Mouse (Mus musculus): ENCODE results near the gene Stat4. TPM values are rescaled to one million over a fixed set of nuclear protein-coding genes. Genes with fewer than 3 reads are reported as not detected.

Gene Stat4
- polyA plus RNA-seq (2016; fragmentation: Nextera tagmentation; extraction: Ambion mirVana), result 1.1 and 1.9 TPM in 2 replicates

DNA sequence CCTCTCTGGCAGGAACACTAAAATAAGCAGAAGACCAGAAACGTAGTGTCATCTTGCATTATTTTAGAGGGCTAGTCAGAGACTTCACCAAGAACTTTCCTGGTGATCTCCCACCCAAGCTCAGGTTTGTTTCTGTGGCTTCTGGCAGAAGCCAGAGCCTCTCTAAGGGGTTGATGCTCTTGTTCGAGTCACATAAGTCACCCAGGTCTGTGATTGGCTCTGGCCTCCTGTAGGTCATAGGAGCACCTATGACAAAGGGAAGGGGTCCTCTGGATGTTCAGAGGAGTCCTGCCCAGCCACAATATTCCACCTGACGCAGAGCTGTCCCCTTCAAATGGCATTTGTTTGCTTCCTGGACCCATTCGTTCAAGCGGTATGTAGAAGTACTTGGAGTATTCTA is at the start of gene Stat4:
Gene Stat4, plus strand, starts transcription at position 301 of the 400 bp plus-strand sequence.
- no peak for DNase-seq (ENCODE audit: low spot score)
- WGBS, result 92% methylated on average over 5 of the region's 5 CpGs
- H3K9me3 ChIP-seq, result no peaks in the 10 kb centered on the region
- no peak within 1 kb of the TSS for H3K4me3 ChIP-seq
- no peaks in the 10 kb centered on the region for H3K27me3 ChIP-seq (replicated peaks; ENCODE audit: low read depth, poor library complexity, severe bottlenecking)
- H3K36me3 ChIP-seq (replicated peaks), result no peaks in the 10 kb centered on the region
- H3K27ac ChIP-seq (replicated peaks), result no peak within 1 kb of the TSS
- no peaks in the 10 kb centered on the region for H3K4me1 ChIP-seq

DNA sequence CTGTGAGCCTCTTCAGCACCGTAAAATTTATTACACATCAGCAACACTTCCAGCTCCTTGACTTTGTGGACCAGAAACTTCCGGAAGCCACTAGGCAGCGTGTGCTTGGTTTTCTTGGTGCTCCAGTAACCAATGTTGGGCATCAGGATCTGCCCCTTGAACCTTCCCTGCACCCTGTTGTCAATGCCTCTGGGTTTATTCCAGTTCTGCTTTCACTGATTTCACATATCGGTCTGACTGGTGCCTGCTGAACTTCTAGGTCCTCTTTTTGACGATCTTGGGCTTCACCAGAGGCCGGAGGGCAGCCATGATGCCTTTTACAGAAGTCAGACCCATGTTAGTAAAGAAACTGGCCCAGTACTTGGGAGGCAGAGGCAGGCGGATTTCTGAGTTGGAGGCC is 48.6 kb upstream of the Stat4 start:
- Histone ChIP-seq H3K4me1 (0 out of 2 replicates have a peak, but pooled peaks cover 4% of the 10 kb centered on the region), H3K27ac (replicated peaks) (no peak overlapping the region), H3K4me3 (no peak overlapping the region), H3K9me3 (no peaks in the 10 kb centered on the region), H3K36me3 (replicated peaks) (no peaks in the 10 kb centered on the region), H3K27me3 (replicated peaks; ENCODE audit: low read depth, poor library complexity, severe bottlenecking) (no peaks in the 10 kb centered on the region)
- no peak for DNase-seq (ENCODE audit: low spot score)
- 91% methylated on average over 7 of the region's 7 CpGs for WGBS

DNA sequence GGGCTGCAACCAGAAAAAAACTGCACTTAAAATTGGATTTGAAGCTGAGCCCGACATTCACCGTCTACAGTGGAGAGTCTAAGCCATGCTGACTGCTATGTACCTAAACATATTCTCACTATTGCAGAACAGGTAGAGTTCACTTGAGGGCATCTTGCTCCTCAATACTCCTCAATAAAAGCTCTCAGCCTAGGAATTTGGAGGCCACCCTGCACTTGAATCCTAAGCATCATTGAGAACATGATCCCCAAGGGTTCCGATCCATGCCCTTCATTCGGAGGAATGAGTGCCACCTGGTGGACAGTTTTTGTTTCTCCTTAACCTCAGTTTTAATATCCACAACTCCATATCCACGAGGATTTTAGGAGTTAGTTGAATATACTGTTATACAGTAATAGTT is 42.2 kb upstream of the Stat4 start:
- WGBS, result 45% methylated on average over 5 of the region's 5 CpGs
- DNase-seq (ENCODE audit: low spot score), result peak; percentile 44
- H3K4me1 ChIP-seq, result no peaks in the 10 kb centered on the region

DNA sequence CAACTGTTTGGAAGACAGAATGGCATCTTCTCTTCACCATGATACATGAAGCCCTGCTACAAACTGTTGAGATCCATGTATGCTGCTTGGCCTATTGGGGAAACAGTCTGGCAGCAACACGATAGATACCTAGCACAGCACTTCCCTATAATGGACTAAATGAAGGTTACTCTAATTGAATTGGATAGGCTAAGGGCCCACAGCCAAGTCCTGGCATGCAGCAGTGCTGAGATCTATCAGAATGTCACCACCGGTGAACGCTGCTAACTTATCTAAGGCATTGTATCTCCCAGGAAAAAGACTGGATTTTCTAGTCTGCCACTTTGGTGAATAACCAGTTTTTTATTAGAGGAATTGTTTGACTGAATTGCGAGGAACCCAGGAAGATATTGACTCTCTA is 39.8 kb upstream of the Stat4 start:
- Histone ChIP-seq H3K4me1 (no peaks in the 10 kb centered on the region), H3K4me3 (no peak overlapping the region), H3K36me3 (replicated peaks) (no peaks in the 10 kb centered on the region), H3K9me3 (no peaks in the 10 kb centered on the region), H3K27me3 (replicated peaks; ENCODE audit: low read depth, poor library complexity, severe bottlenecking) (no peaks in the 10 kb centered on the region), H3K27ac (replicated peaks) (no peak overlapping the region)
- 90% methylated on average over 4 of the region's 4 CpGs for WGBS
- DNase-seq (ENCODE audit: low spot score), result no peak

More for the DNA sequence above, 42.2 kb upstream of the Stat4 start:
- no peaks in the 10 kb centered on the region for H3K27me3 ChIP-seq (replicated peaks; ENCODE audit: low read depth, poor library complexity, severe bottlenecking)
- no peak overlapping the region for H3K27ac ChIP-seq (replicated peaks)
- H3K4me3 ChIP-seq, result no peak overlapping the region
- H3K36me3 ChIP-seq (replicated peaks), result no peaks in the 10 kb centered on the region
- no peaks in the 10 kb centered on the region for H3K9me3 ChIP-seq

- Histone ChIP-seq H3K36me3 (replicated peaks) (no peaks in the 10 kb centered on the region), H3K4me1 (no peaks in the 10 kb centered on the region), H3K9me3 (no peaks in the 10 kb centered on the region), H3K27me3 (replicated peaks; ENCODE audit: low read depth, poor library complexity, severe bottlenecking) (no peaks in the 10 kb centered on the region), H3K27ac (replicated peaks) (no peak overlapping the region), H3K4me3 (no peak overlapping the region)
- no peak for DNase-seq (ENCODE audit: low spot score)
- WGBS, result 91% methylated on average over 2 of the region's 2 CpGs
Measured at GRCm38 (mm10) chr1:51964647-51965046, 22.3 kb upstream of the Stat4 start.

- H3K9me3 ChIP-seq, result no peaks in the 10 kb centered on the region
Measured at GRCm38 (mm10) chr1:51968994-51969393, 18.0 kb upstream of the Stat4 start.

DNA sequence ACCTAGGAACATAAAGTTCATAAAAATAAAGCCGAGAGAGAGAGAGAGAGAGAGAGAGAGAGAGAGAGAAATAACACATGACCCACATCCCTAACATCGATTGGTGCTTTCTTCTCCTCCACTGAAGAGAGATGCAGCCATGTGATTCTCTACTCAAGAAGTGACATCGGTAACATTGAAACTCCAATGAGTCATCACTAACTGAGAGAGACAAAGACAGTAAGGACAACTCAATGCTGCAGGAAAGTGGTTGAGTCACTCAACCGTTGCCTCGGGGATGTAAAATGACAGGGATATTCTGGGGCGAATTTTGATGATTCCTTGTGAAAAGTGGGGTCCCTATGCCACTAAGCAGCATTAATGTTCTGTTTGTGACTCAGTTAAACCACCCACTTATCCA is 16.8 kb upstream of the Stat4 start:
- H3K9me3 ChIP-seq, result no peaks in the 10 kb centered on the region
- no peak overlapping the region for H3K27ac ChIP-seq (replicated peaks)

More at GRCm38 (mm10) chr1:51968994-51969393, 18.0 kb upstream of the Stat4 start:
- Histone ChIP-seq H3K4me3 (no peak overlapping the region), H3K27ac (replicated peaks) (no peak overlapping the region), H3K36me3 (replicated peaks) (no peaks in the 10 kb centered on the region), H3K4me1 (no peaks in the 10 kb centered on the region), H3K27me3 (replicated peaks; ENCODE audit: low read depth, poor library complexity, severe bottlenecking) (no peaks in the 10 kb centered on the region)
- 45% methylated on average over 1 of the region's 1 CpGs for WGBS
- DNase-seq (ENCODE audit: low spot score), result no peak

DNA sequence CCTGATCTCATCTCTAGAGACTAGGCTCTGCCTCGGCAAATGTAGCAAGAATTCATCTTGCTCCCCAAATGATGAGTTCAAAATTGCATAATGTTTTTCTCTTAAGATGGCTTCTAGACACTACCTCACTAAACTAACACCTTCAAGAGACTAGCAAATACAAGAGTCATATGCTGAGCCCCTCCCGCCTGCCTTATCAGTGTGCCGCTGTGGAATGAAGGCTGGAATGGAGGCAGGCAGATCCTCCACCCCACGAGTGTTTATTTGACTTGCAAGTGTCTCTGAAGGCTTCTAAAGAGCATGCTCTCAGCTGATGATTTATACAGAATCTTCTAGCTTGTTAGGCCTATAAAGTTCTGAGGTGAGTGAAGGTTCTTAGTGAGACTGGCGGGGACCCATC is 11.4 kb upstream of the Stat4 start:
- Histone ChIP-seq H3K4me3 (no peak overlapping the region), H3K27ac (replicated peaks) (no peak overlapping the region), H3K27me3 (replicated peaks; ENCODE audit: low read depth, poor library complexity, severe bottlenecking) (no peaks in the 10 kb centered on the region), H3K9me3 (no peaks in the 10 kb centered on the region), H3K4me1 (no peaks in the 10 kb centered on the region), H3K36me3 (replicated peaks) (no peaks in the 10 kb centered on the region)
- DNase-seq (ENCODE audit: low spot score), result no peak
- 85% methylated on average over 5 of the region's 5 CpGs for WGBS

More for the DNA sequence above, 16.8 kb upstream of the Stat4 start:
- Histone ChIP-seq H3K27me3 (replicated peaks; ENCODE audit: low read depth, poor library complexity, severe bottlenecking) (no peaks in the 10 kb centered on the region), H3K36me3 (replicated peaks) (no peaks in the 10 kb centered on the region), H3K4me1 (no peaks in the 10 kb centered on the region), H3K4me3 (no peak overlapping the region)
- WGBS, result 86% methylated on average over 6 of the region's 6 CpGs
- no peak for DNase-seq (ENCODE audit: low spot score)

DNA sequence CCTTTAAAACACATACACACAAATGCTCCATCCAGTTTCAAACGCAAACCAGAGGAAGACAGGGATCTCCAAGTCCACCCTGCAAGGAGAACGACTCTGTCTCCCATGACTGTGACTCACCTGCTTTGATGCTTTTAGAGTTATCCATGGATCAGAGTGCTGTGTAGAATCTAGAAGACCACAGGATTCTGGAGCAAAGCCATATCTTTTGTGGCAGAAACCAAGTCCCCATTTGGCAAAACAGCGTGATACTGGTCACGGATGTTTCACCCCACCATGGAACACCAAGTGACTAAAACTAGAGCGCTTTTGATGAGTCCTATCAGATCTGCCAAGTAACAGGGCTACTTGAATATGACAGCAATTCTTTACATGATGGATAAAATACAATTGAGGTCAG is 7.9 kb upstream of the Stat4 start:
- 92% methylated on average over 5 of the region's 5 CpGs for WGBS
- no peaks in the 10 kb centered on the region for H3K4me1 ChIP-seq

GRCm38 (mm10) chr1:51991983-51992609 is 5.1 kb downstream of the Stat4 start:
- WGBS, result 77% methylated on average over 8 of the region's 8 CpGs
- Histone ChIP-seq H3K9me3 (no peaks in the 10 kb centered on the region), H3K36me3 (replicated peaks) (no peaks in the 10 kb centered on the region), H3K27me3 (replicated peaks; ENCODE audit: low read depth, poor library complexity, severe bottlenecking) (no peaks in the 10 kb centered on the region), H3K4me3 (no peak overlapping the region), H3K27ac (replicated peaks) (no peak overlapping the region), H3K4me1 (peaks cover 7% of the 10 kb centered on the region)
- no peak for DNase-seq (ENCODE audit: low spot score)

More for the DNA sequence above, 7.9 kb upstream of the Stat4 start:
- no peaks in the 10 kb centered on the region for H3K36me3 ChIP-seq (replicated peaks)
- H3K27me3 ChIP-seq (replicated peaks; ENCODE audit: low read depth, poor library complexity, severe bottlenecking), result no peaks in the 10 kb centered on the region
- DNase-seq (ENCODE audit: low spot score), result no peak
- H3K4me3 ChIP-seq, result no peak overlapping the region
- no peak overlapping the region for H3K27ac ChIP-seq (replicated peaks)
- no peaks in the 10 kb centered on the region for H3K9me3 ChIP-seq

DNA sequence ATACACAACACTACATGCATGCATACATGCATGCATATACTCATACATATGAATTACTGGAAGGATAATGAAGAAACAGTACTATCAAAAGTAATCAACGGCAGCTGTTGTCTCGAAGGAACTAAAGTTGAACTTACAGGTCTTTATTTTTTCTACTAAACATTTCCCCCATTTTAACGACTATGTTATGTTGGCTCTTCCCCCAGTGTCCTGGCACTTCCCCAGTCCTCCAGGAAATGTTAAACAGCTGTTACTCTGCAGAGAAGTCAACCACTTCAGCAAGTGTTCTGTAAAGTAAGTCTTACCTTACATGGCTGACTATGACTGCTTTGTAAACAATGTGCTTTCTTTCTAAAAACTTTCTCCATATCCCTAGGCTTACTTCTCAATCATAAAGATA is 9.1 kb downstream of the Stat4 start:
- 69% methylated on average over 3 of the region's 3 CpGs for WGBS
- Histone ChIP-seq H3K9me3 (no peaks in the 10 kb centered on the region), H3K4me3 (no peak overlapping the region), H3K36me3 (replicated peaks) (no peaks in the 10 kb centered on the region), H3K4me1 (peaks cover 9% of the 10 kb centered on the region), H3K27me3 (replicated peaks; ENCODE audit: low read depth, poor library complexity, severe bottlenecking) (no peaks in the 10 kb centered on the region), H3K27ac (replicated peaks) (no peak overlapping the region)
- DNase-seq (ENCODE audit: low spot score), result no peak

GRCm38 (mm10) chr1:51996751-51997659 is 10.1 kb downstream of the Stat4 start:
- Histone ChIP-seq H3K27me3 (replicated peaks; ENCODE audit: low read depth, poor library complexity, severe bottlenecking) (no peaks in the 10 kb centered on the region), H3K9me3 (no peaks in the 10 kb centered on the region), H3K36me3 (replicated peaks) (no peaks in the 10 kb centered on the region), H3K4me1 (peaks cover 9% of the 10 kb centered on the region), H3K27ac (replicated peaks) (no peak overlapping the region), H3K4me3 (no peak overlapping the region)
- DNase-seq (ENCODE audit: low spot score), result no peak
- 57% methylated on average over 11 of the region's 11 CpGs for WGBS

DNA sequence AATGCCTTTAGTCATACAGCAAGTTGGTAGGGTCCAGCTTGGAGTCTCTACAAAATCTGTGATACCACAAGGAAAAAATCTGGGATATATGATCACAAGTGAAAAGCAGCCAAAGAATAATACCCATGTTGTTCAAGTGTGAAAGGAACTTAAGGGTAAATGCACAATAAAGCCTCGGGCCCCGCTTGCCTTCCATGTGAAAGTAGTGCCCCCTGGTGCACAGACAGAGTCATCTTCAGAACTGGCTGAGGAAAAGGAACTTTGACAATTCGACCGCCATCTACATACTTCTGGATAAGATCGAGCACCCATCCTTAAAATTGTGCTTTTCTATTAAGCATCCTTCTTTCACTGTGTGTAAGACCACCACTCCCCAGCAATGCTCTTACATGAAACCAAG is 11.6 kb downstream of the Stat4 start:
- 51% methylated on average over 5 of the region's 5 CpGs for WGBS
- H3K4me1 ChIP-seq, result peaks cover 9% of the 10 kb centered on the region
- no peaks in the 10 kb centered on the region for H3K36me3 ChIP-seq (replicated peaks)
- peak; percentile 27 for DNase-seq (ENCODE audit: low spot score)
- no peak overlapping the region for H3K27ac ChIP-seq (replicated peaks)
- no peaks in the 10 kb centered on the region for H3K27me3 ChIP-seq (replicated peaks; ENCODE audit: low read depth, poor library complexity, severe bottlenecking)
- H3K4me3 ChIP-seq, result no peak overlapping the region
- no peaks in the 10 kb centered on the region for H3K9me3 ChIP-seq

All from embryonic facial prominence, embryonic 10.5 days (tissue).